Mouse (Mus musculus): ENCODE results near the gene Col27a1.

Gene Col27a1

DNA sequence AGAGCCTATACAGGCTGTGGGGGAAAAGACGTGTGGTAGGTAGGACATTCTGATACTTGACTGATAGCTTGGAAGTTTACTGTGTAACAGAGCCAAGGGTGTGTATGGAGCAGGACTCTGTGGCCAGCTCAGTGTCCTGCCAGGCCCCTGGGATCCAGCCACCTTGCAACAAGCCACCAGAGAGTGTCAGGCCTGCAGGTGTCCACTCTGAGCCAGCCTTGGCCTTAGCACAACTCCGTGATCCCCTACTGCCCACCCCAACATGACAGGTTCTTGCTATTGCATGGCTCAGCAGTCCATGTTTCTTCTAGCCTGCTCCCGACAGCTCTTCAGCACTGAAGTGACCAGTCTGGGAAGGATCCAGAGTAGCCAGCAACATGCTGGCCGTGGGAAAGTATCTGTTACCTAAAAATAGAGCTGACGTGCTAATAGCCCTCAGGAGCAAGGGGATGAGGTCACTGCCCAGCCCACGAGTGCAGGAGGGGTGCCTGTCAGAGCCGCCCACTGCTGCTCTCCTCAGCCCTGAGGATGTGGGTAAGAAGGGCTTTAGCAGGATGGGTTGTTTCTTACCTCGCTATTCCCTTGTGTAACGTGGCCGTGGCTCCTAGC is 96.5 kb downstream of the Col27a1 start:
- DNase-seq (ENCODE audit: low read depth) = no peak

DNA sequence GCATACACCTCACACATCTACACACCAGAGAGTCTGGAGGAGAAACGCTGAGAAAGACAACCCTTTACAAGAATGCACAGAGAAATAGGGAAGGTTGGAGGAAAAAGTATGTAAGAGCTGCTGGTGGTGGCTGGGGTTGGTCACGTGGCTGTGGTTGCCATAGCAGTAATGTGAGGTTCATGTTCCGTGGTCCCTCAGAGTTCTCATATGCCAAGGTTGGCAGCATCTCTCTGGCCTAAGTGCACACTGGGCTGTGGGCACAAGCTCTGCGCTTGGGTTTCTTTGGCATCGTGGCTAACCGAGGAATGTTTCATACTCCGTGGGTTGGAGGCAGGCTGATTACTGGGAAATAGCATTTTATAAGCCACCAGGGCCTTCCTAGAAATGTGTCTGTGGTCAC is 97.6 kb downstream of the Col27a1 start:
- no peak for DNase-seq (ENCODE audit: low read depth)

DNA sequence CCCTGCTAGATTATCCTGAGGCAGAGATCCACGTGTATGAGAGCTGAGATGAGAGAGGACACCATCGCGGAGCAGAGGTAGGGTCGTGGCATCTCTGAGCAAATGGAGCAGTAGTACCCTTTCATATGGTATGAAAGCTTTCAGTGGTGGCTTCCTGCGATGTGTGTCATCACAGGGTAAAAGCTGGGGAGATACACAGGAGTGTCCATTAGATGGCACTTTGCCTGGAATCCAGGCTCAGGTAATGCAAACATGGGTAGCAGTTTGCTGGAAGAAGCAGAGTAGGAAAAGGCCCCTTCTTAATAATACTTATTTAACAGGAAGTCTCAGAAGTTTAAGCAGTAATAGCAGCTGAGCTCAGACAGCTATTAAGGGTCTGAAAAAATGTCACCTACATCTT is 100.3 kb downstream of the Col27a1 start:
- DNase-seq (ENCODE audit: low read depth) = no peak

- no peak for DNase-seq (ENCODE audit: low read depth)
Observed at GRCm38 (mm10) chr4:63316076-63316746, 102.4 kb downstream of the Col27a1 start.

GRCm38 (mm10) chr4:63319566-63319965 is 105.8 kb downstream of the Col27a1 start:
- DNase-seq (ENCODE audit: low read depth) = peak; percentile 58

- DNase-seq (ENCODE audit: low read depth) = no peak
Observed at GRCm38 (mm10) chr4:63323275-63323815, 109.5 kb downstream of the Col27a1 start.

GRCm38 (mm10) chr4:63333403-63333802 is 119.6 kb downstream of the Col27a1 start:
- no peak for DNase-seq (ENCODE audit: low read depth)

- no peak for DNase-seq (ENCODE audit: low read depth)
Observed at GRCm38 (mm10) chr4:63338414-63339076, 124.7 kb downstream of the Col27a1 start.

GRCm38 (mm10) chr4:63342491-63342890 is 128.7 kb downstream of the Col27a1 start:
- DNase-seq (ENCODE audit: low read depth) = no peak

DNA sequence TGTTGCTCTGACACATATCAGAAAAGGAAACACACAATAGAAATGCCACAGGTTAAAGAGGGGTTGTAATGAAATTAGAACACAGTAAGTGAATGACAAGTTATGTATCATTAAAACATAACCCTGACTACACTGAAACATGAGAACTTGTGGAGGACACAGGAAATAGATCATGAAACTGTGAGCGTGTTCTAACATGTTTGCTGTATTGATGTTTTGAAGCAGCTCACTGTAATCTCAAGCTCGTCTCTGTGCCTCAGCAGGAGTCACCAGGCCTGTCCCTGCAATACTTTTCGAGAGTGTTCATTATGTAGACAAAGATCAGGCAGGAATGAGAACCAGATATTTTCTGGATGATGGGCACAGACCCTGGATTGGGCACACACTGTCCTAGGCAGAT is 129.8 kb downstream of the Col27a1 start:
- DNase-seq (ENCODE audit: low read depth) = no peak

- DNase-seq (ENCODE audit: low read depth) = no peak
Observed at GRCm38 (mm10) chr4:63344295-63344694, 130.5 kb downstream of the Col27a1 start, which contains the start of gene Orm1. TSS of gene Orm1 (plus strand) at chr4:63344560.

- DNase-seq (ENCODE audit: low read depth) = no peak
Observed at GRCm38 (mm10) chr4:63345261-63345660, 131.5 kb downstream of the Col27a1 start.

DNA sequence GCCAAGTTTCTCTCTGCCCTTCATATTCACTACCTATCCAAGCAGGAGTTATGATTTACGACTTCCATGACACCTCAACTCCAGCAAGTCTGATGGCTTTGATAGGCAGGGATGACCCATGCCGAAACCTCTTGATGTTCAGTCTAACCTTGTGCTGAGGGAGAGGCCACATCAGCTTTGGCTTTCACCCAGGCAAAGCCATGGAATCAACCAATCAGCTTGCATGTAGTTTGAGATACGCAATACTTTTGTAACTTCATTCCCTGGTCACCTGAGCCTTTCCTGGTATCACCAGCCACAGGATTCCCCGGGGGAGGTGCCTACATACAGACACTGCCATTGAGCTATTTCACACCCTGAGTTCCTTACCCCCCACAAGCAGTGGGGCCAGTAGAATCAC is 132.9 kb downstream of the Col27a1 start:
- DNase-seq (ENCODE audit: low read depth) = no peak

DNA sequence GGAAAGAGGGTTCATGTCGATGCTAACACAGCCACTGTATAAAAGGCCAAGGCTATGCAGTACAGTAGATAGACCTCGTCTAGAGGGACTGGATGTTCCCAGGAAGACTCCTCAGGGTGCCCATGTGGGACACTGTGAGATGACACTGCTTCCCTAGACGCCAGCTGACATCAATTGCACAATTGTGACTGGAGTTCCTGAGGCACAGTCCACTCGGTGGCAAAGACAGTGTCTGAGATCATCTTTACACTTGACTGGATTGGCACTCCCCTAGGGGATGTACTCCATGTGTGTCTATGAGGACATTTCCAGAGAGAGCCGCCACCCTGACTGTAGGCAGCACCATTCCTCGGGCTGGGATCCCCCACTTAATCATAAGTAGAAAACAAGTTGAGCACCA is 134.7 kb downstream of the Col27a1 start:
- no peak for DNase-seq (ENCODE audit: low read depth)

DNA sequence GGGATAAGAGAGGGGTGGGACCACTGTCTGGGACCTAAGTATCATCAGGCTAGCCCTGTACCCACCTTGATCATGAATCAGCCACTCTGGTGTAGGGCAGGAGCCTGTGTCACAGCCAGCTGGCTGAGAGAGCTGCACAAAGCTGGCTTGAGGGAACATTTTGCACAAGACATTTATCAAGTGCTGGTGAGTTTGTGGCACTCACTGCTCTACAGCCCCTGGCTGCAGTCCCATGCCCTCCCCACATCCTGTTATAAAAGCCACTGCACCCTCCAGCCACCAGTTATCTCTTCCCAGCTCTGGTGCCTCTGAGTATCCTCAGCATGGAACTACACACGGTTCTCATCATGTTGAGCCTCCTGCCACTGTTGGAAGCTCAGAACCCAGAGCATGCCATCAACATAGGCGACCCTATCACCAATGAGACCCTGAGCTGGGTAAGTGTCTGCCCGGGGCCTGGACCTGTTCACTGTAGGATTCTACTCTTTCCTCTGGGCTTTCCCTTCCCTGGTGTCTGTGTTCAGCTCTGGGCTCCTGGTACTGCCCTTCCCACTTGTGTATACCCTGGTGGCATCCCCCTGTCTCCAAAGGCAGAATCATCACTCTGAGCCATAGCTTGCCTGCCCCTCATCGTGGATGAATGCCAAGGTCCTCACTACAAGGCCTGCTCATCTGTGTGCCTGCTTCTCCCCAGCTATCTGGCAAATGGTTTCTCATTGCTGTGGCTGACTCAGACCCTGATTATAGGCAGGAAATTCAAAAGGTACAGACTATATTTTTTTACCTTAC is 142.3 kb downstream of the Col27a1 start, which contains the start of gene Orm3:
Orm3 (plus strand) TSS at position 286 of the 789 bp plus-strand sequence.
- no peak for DNase-seq (ENCODE audit: low read depth)

- DNase-seq (ENCODE audit: low read depth) = peak; percentile 22
Observed at GRCm38 (mm10) chr4:63356981-63357570, 143.3 kb downstream of the Col27a1 start.

DNA sequence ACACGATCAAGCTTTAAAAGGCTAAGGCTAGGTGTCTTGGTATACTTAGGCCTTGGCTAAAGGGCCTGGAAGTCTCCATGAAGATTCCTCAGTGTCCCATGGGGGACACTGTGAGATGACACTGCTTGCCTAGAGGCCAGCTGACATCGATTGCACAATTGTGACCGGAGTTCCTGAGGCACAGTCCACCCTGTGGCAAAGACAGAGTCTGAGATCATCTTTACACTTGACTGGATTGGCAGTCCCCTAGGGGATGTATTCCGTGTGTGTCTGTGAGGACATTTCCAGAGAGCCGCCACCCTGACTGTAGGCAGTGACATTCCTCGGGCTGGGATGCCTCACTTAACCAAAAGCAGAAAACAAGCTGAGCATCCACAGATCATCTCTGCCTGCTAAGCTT is 146.1 kb downstream of the Col27a1 start:
- no peak for DNase-seq (ENCODE audit: low read depth)

GRCm38 (mm10) chr4:63362150-63362549 is 148.3 kb downstream of the Col27a1 start, which contains the start of gene Orm2:
TSS of gene Orm2 (plus strand) at chr4:63362449.
- no peak for DNase-seq (ENCODE audit: low read depth)

- DNase-seq (ENCODE audit: low read depth) = peak; percentile 87
Observed at GRCm38 (mm10) chr4:63368577-63368976, 154.8 kb downstream of the Col27a1 start.

GRCm38 (mm10) chr4:63370897-63371296 is 157.1 kb downstream of the Col27a1 start:
- DNase-seq (ENCODE audit: low read depth) = no peak

DNA sequence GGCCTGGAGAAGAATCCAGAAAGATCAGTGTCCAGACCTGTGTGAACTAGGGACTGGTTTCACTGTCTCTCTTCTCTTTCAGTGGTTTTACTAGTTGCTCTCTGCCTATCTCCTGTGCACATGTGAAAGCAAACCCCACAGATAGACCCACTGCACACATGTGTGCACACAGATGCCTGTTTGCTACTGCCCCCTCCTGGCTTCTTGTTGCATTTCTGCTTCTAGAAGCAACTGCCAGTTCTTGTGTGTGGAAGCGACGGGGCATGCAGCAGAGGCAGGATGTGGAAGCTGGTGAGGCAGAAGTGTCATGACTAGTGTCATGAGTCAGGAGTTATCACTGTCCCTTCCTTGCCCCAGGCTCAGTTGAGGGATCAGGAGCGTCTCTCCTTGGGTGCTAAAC is 158.1 kb downstream of the Col27a1 start:
- DNase-seq (ENCODE audit: low read depth) = peak; percentile 85

DNA sequence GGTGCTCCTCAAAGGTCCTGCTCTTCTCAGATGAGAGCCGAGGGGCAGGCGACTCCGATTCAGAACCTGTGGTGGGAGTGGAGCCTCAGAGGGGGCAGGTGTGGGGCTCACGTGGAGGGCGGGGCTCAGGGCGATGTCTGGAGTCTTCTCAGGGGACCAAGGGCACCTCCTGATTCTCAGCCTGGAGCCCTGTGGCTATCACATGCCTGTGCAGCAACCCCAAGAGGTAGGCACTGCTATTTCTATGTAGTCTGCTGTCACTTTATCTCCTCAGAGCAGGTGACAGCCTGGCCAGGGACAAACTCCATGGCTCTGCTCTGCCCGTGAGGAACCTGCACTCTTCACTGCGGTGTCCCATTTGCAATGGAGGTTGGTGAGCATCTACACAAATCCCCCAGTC is 159.6 kb downstream of the Col27a1 start:
- no peak for DNase-seq (ENCODE audit: low read depth)
